Mouse (Mus musculus): ENCODE measurements around the gene Umps.

GRCm38 (mm10) chr16:34004128-34004578 is 37.3 kb upstream of the Umps start:
- no peak for TF ChIP-seq CTCF (IDR thresholded peaks at IDR 0.05; ENCODE audit: extremely low read depth, insufficient read depth, insufficient read length, insufficient replicate concordance)
- TF ChIP-seq POLR2A (IDR thresholded peaks at IDR 0.05; ENCODE audit: low read depth, low read length), result no peak

All from spleen, adult 2 months (tissue).